8 mouse cellular contexts compared by ENCODE assay signal in genomic region chr8:3392771-3393710, GRCm38 (mm10). TPM values are rescaled to one million over a fixed set of nuclear protein-coding genes. Genes with fewer than 3 reads are reported as not detected.
DNase-seq lines count a peak whose midpoint lies in the region; ATAC-seq lines count a peak whose summit lies in the region.

Gene Arhgef18 (plus strand): TSS chr8:3393006.

- WGBS in macrophage (ENCODE audit: missing documents): 73% methylated on average over 48 of the region's 48 CpGs

- H3K27ac ChIP-seq in macrophage: no peak within 1 kb of the TSS

- no peak for ATAC-seq in inflammation-experienced regulatory T-cells, adult 6 months

- intact Hi-C loops in gastrocnemius, postnatal 36 days (cut with DNase I): loop anchor here (5.0 kb wide), 1 partner anchor 59 kb away; no protein-coding TSS in a partner anchor

- H3K4me3 ChIP-seq in macrophage (ENCODE audit: inconsistent target): peak within 1 kb of the TSS; percentile 11; the same call in 1 of the 2 replicates

- peak; percentile 95 for DNase-seq in adrenal gland, postnatal 10 days
- DNase-seq in embryo, embryonic 9.5 days (ENCODE audit: extremely low spot score): peak; percentile 82
- peak; percentile 76 to 83 for DNase-seq in gastrocnemius, postnatal 36 days
- DNase-seq in left cerebral cortex, adult 8-10 months (ENCODE audit: low spot score in 2 of 2): peak; percentile 63 to 81
- peak; percentile 90 for DNase-seq in right cerebral cortex, adult 18-20 months
- peak; percentile 41 for DNase-seq in urinary bladder, postnatal 10 days (ENCODE audit: low spot score)

- no peaks in the 10 kb centered on the region for H3K79me2 ChIP-seq in macrophage (ENCODE audit: inconsistent target)

- H3K36me3 ChIP-seq in macrophage (ENCODE audit: inconsistent target): no peaks in the 10 kb centered on the region

RNA-seq across cellular contexts. Expression of gene Arhgef18, which starts in this region (rescaled TPM):
- 10 to 100 TPM; 27.4 to 36.5 TPM for total RNA-seq in adrenal gland, postnatal 10 days (2021)
- 1 to 10 TPM; 7.9 to 9.1 TPM for total RNA-seq in gastrocnemius, postnatal 36 days (2021)
- polyA plus RNA-seq in inflammation-experienced regulatory T-cells, adult 6 months (2017; shearing (Covaris generic)): 10 to 100 TPM; 21.3 to 30.9 (median 30.4) TPM
- total RNA-seq in left cerebral cortex, adult 8-10 months (2022): 10 to 100 TPM; 38.6 to 45.6 (median 41.8) TPM
- total RNA-seq in macrophage (2018; cell fraction: chromatin; rRNA removed): 10 to 100 TPM in 7 of 26 experiments, 1 to 10 TPM in 19; 1.1 to 15.7 (median 8.8) TPM
- 1 to 10 TPM; 1.3 to 4.4 (median 3.4) TPM for total RNA-seq in macrophage (2018; cell fraction: cytosol; rRNA removed)
- total RNA-seq in macrophage (2018; cell fraction: nucleus; rRNA removed): 1 to 10 TPM; 2.0 to 9.8 (median 6.2) TPM
- 2.2 to 3.5 TPM (median 2.2 TPM) in 3 replicates for polyA plus RNA-seq in macrophage (2018)

Comparison
In these comparisons a context has a peak if more than half of its experiments do, and no peak if none do; other contexts are left out.
1. DNase-seq: peak in every context shown above with its lines; median percentile 95 in adrenal gland, postnatal 10 days; 90 in right cerebral cortex, adult 18-20 months; 82 in embryo, embryonic 9.5 days; 80 in gastrocnemius, postnatal 36 days; 72 in left cerebral cortex, adult 8-10 months; 41 in urinary bladder, postnatal 10 days.